Mouse (Mus musculus): Measurements from ENCODE around the gene Il2ra. TPM values are rescaled to one million over a fixed set of nuclear protein-coding genes. Genes with fewer than 3 reads are reported as not detected.
A peak's percentile ranks its signal among the peaks of the same experiment; 100 is the strongest.
"Not testable (repeated sequence)": the region's sequence is repeated elsewhere in the genome, so short reads cannot be mapped to it uniquely, and the experiment has no call there.

Gene Il2ra
- total RNA-seq, 2 experiments from 2014 or later: 0.29 to 0.64 TPM

DNA sequence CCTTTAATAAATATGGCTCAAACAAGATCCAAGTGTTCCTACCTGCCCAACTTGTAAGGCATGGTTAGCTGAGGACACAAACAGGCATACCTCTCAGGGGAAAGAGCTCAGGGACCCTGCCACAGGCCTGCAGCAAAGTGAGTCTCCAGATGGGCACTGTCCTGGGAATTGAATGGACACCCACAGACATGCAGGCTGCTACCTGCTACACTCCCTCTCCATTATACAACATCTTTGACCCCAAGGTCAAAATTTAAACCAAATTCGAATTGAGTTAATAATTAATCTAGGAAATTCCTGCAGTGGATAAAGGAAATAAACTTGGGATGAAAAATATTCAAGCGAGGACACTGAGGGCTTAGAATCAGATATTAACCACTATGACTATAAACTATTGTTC lies 53.3 kb downstream of the Il2ra start:
- intact Hi-C loops (cut with DNase I): no loop called here
- no peak for DNase-seq

GRCm38 (mm10) chr2:11698994-11699393 lies 56.4 kb downstream of the Il2ra start:
- intact Hi-C loops (cut with DNase I): no loop called here
- peak in 1 of 2 experiments; percentile 9 for DNase-seq

DNA sequence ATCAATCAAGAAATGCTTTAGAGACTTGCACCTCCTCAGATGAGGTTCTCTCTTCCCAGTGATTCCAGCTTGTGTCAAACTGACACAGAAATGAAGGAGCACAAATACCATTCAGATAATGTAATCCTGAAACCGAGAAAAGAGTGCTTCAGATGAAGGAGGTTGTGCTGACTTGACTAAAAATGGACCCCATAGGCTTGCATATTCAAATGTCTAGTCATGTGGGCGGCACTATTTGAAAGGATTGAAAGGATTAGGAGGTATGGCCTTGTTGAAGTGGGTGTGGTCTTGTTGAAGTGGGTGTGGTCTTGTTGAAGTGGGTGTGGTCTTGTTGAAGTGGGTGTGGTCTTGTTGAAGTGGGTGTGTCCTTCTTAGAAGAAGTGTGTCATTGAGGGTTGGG lies 57.3 kb downstream of the Il2ra start:
- intact Hi-C loops (cut with DNase I): no loop called here
- DNase-seq: no peak

DNA sequence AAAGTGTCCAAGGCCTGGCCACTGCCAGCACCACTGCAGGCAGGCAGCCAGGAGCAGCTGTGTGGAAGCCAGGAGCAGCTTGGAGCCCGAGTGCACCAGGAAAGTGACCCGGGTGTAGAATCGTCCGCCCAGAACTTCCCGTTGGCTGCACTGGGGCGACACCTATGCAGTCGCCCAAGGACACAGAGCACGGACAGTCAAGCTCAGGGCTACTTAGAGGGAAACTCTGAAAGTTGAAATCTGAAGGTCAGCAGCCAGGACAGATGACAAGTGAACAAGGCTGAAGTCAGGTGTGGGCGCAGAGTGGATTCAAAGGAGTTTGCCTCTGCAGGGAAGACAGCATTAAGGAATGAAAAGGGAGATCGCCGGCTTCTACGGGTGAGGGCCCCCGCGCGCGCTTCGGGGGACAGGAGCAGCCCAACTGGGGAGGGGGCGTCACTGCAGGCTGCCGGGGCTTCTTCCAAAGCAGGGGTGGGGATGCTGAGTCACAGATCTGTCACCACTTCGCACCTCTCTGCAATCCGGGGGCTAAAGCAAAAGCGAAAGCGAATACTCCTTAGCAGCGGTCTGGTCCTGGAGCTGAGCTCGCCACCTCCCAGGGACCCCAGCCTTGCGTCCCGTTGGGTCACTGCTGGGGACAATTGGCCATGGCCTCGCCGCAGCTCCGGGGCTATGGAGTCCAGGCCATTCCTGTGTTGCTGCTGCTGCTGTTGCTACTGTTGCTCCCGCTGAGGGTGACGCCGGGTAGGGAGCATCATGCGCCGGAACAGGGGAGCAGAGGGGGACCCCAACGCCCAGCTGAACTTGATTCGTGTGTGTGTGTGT lies 62.8 kb downstream of the Il2ra start, which contains the start of gene Il15ra:
Gene Il15ra, plus strand, starts transcription at position 90 of the 825 bp plus-strand sequence.
- intact Hi-C loops (cut with DNase I): loop anchor here (5.0 kb wide), 1 partner anchor 103 kb away; the partner anchor contains the start of gene Rbm17
- peak; percentile 89 to 92 for DNase-seq

GRCm38 (mm10) chr2:11706030-11706745 lies 63.6 kb downstream of the Il2ra start:
- peak; percentile 14 to 16 for DNase-seq
- intact Hi-C loops (cut with DNase I): loop anchor here (5.0 kb wide), 1 partner anchor 104 kb away; the partner anchor contains the start of gene Rbm17

GRCm38 (mm10) chr2:11706746-11707065 lies 64.1 kb downstream of the Il2ra start:
- DNase-seq: no peak
- intact Hi-C loops (cut with DNase I): loop anchor here (5.0 kb wide), 1 partner anchor 104 kb away; the partner anchor contains the start of gene Rbm17

DNA sequence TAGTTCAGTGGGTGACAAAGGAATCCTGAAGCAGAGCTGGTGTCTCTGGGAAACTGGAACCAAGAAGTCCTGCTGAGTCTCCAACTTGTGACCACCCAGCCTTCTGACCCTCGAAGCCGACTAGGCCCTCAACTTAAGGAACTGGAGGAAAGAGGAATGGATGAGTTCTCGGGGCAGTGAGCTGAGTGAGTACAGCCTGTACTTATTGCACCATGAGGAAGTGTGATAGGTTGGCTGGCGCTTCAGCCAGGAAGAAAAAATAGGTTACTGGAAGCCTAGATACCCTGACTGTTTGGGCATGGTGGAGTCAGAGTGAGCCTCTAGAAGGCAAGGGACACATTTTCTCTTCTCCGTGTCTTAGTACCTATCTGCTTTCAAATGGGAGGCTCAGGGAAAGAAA lies 65.9 kb downstream of the Il2ra start:
- intact Hi-C loops (cut with DNase I): loop anchor here (5.0 kb wide), 1 partner anchor 106 kb away; the partner anchor contains the start of gene Rbm17
- DNase-seq: no peak

- peak in 1 of 2 experiments; percentile 46 for DNase-seq
- intact Hi-C loops (cut with DNase I): not testable (repeated sequence)
These were observed 67.5 kb downstream of the Il2ra start for GRCm38 (mm10) chr2:11710101-11710500.

DNA sequence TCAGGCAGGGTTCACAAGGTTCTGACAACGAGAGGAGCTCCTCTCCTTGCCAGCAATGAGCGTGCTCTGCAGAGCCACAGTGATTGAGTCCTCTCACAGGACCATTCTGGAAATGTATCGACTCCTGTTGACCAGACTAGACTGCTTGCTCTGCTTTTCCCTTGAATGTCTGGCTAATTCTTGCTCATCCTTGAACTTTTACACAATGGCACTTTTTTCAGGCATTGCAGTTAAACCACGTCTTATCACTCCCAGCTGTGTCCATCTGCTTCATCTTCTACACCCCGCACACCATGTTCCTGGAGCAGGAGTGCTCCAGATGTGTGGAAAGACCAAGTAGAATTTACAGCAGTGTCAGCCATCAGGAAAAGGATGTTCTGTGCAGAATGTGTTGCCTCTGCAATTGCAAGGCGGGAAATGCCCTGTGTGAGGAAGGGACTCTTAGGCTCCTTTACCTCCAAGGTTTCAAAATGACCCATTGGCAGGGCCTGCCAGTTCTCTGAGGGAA lies 69.9 kb downstream of the Il2ra start:
- DNase-seq: peak; percentile 21 to 22
- intact Hi-C loops (cut with DNase I): no loop called here

DNA sequence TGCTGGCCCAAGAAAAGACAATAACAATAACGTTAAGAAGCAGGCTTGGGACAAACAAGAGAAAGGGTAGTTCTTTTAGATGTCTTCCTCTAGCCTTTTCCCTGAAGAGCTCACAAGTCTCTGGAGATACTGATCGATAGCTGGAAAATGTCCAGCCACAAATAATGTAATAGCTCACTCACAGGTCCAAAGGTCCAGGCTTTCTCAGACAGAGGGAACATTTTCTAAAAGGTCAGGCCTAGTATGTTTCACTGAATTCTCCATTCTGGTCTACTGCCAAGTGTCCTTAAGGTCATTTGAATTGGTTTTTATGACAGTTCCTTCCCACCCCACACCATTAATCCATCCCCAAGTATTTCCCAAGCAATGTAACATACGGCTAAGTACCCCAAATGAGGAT lies 70.4 kb downstream of the Il2ra start:
- no peak for DNase-seq
- intact Hi-C loops (cut with DNase I): no loop called here

GRCm38 (mm10) chr2:11714535-11714934 lies 71.9 kb downstream of the Il2ra start:
- intact Hi-C loops (cut with DNase I): no loop called here
- no peak for DNase-seq

DNA sequence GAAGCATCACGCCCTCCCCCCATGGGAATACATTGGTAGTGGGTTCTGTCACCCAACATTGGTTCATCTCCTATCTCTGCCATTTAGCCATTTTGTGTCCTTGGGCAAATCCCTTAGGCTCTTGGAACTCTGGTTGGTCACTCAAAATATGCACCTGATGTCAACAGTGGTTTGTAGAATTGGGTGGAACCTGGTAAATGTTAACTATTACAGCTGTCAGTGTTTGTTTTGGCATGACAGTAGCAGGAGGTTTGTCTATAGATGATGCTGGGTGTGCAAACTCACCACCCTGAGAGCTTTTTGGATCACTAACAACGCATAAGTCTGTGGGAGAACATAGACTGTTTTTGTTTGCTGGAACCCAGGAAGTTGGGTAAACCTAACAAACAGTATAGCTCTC lies 76.0 kb downstream of the Il2ra start:
- intact Hi-C loops (cut with DNase I): no loop called here
- DNase-seq: no peak

GRCm38 (mm10) chr2:11722564-11722963 lies 80.0 kb downstream of the Il2ra start:
- no peak for DNase-seq
- intact Hi-C loops (cut with DNase I): no loop called here

DNA sequence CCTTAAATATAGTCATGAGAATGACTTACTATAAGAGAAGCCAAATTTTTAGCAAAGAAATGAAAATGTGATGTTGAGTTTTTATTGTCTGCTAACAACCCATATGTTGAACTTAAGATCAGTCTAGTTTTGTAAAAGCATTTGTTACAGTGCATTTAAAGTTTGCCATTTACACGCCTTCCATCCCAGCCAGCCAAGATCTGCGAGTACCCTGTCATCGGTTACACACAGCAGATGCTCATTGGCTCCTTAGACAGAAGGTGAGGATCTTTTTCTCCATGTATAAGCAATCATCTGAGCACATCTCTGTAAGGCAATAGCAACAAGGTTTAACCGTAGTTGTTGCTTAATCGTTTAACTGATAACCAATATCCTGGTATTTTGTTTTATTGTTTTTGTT lies 85.0 kb downstream of the Il2ra start:
- no peak for DNase-seq
- intact Hi-C loops (cut with DNase I): no loop called here

DNA sequence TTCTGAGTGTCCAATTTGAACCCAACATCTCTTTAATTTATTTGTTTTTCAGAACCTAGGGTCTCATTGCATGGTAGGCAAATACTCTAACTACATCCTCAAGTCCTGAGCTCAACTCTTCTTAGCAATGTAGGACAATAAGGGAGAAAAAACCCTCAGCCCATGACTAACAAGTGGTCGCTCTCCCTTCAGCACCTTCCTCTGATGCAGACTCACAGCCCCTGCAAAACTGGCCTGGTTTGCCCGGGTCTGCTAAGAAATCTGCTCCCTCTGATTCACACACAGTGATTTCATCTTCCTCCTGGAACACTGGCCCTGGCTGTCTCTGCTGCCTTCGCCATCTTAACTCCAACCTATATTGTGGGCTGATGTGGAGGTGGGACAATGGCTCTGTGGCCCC lies 86.5 kb downstream of the Il2ra start:
- intact Hi-C loops (cut with DNase I): no loop called here
- no peak for DNase-seq

GRCm38 (mm10) chr2:11732978-11733377 lies 90.4 kb downstream of the Il2ra start:
- intact Hi-C loops (cut with DNase I): no loop called here
- no peak for DNase-seq

- DNase-seq: no peak
- intact Hi-C loops (cut with DNase I): no loop called here
These were observed 93.2 kb downstream of the Il2ra start for GRCm38 (mm10) chr2:11735853-11736252.

DNA sequence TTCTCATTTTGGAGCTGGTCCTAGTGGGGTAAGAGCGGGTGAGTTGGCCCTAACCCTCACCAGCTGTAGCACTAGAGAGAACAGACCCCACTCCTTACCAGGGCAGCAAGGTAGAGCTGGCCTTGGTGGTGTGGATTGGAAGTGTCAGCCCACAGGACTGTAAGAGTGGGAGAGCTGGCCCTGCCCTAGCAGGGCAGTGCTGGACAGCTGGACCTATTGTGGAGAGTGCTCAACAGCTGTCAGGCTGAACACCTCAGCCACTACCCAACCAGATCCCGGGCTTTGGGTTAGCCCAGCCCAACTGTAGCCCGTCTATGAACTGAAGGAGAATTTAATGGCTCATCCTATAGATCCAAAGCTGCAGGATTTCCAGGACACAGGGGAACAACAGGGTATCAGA lies 96.2 kb downstream of the Il2ra start:
- DNase-seq: no peak
- intact Hi-C loops (cut with DNase I): no loop called here

DNA sequence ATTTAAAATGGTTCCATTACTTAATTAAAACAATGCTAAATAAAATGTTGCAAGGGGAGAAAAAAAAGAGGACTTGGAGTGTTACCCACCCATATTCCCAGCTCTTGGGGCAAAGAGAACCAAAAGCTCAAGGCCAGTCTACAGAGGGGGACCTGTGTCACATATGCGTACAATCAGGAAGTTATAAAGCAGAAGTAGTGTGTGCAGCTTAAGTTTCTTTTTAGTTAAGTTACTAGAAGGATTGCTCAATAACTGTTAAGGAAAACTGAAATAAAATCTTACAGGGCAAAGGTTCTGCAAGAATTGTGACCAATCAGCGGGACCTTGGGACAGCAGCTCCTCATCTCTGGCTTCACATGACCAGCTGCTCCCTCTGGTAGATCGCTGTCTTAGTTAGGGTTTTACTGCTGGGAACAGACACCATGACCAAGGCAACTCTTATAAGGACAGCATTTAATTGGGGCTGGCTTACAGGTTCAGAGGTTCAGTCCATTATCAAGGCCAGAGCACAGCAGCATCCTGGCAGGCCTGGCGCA lies 97.0 kb downstream of the Il2ra start:
- intact Hi-C loops (cut with DNase I): no loop called here
- DNase-seq: no peak

Measured in heart, postnatal 10 days (tissue).